In genomic region chr11:117325468-117326139, GRCm38 (mm10) we compare ENCODE assay signal across 8 mouse cellular contexts.
DNase-seq lines count a peak whose midpoint lies in the region; ATAC-seq lines count a peak whose summit lies in the region.

No protein-coding gene starts in this region.

- ATAC-seq in heart, embryonic 12.5 days (ENCODE audit: insufficient number of reproducible peaks, low FRiP score) = peak; percentile 20; the same call in 1 of the 2 replicates
- peak; percentile 65 for ATAC-seq in liver, embryonic 12.5 days
- no peak for ATAC-seq in midbrain, embryonic 13.5 days

- DNase-seq in heart, postnatal 14 days = no peak
- DNase-seq in ZHBTc4 (ENCODE audit: low read depth, low spot score) = peak; percentile 97
- peak; percentile 93 to 94 for DNase-seq in spleen, postnatal 36 days (ENCODE audit: low spot score in 2 of 2)
- DNase-seq in right cerebral cortex, postnatal 10 days (ENCODE audit: low spot score in 2 of 2) = no peak
- no peak for DNase-seq in testis, postnatal 14 days (ENCODE audit: low spot score)

- no peak overlapping the region for H3K4me3 ChIP-seq in heart, embryonic 12.5 days
- H3K4me3 ChIP-seq in liver, embryonic 12.5 days = no peak overlapping the region
- H3K4me3 ChIP-seq in midbrain, embryonic 13.5 days (replicated peaks) = no peak overlapping the region

- peaks cover 74% of the 10 kb centered on the region for H3K4me1 ChIP-seq in heart, embryonic 12.5 days (replicated peaks)
- peaks cover 95% of the 10 kb centered on the region for H3K4me1 ChIP-seq in liver, embryonic 12.5 days
- H3K4me1 ChIP-seq in midbrain, embryonic 13.5 days (replicated peaks) = peaks cover 36% of the 10 kb centered on the region

- 41% methylated on average over 12 of the region's 12 CpGs for WGBS in heart, embryonic 12.5 days
- 10% methylated on average over 12 of the region's 12 CpGs for WGBS in liver, embryonic 12.5 days (ENCODE audit: insufficient replicate concordance)
- WGBS in midbrain, embryonic 13.5 days = 39% methylated on average over 12 of the region's 12 CpGs

- H3K36me3 ChIP-seq in heart, embryonic 12.5 days = no peaks in the 10 kb centered on the region
- H3K36me3 ChIP-seq in liver, embryonic 12.5 days = no peaks in the 10 kb centered on the region
- H3K36me3 ChIP-seq in midbrain, embryonic 13.5 days = no peaks in the 10 kb centered on the region

- intact Hi-C loops in heart, postnatal 14 days (cut with DNase I) = no loop called here

- H3K9me3 ChIP-seq in heart, embryonic 12.5 days (replicated peaks) = no peaks in the 10 kb centered on the region
- no peaks in the 10 kb centered on the region for H3K9me3 ChIP-seq in liver, embryonic 12.5 days (replicated peaks)
- no peaks in the 10 kb centered on the region for H3K9me3 ChIP-seq in midbrain, embryonic 13.5 days

- H3K9ac ChIP-seq in heart, embryonic 12.5 days = no peak overlapping the region
- no peak overlapping the region for H3K9ac ChIP-seq in liver, embryonic 12.5 days
- H3K9ac ChIP-seq in midbrain, embryonic 13.5 days (replicated peaks) = no peak overlapping the region

- H3K4me2 ChIP-seq in heart, embryonic 12.5 days = no peak overlapping the region
- H3K4me2 ChIP-seq in liver, embryonic 12.5 days = peak overlapping the region; percentile 41
- H3K4me2 ChIP-seq in midbrain, embryonic 13.5 days (replicated peaks) = no peak overlapping the region

- H3K27me3 ChIP-seq in heart, embryonic 12.5 days (replicated peaks) = no peaks in the 10 kb centered on the region
- no peaks in the 10 kb centered on the region for H3K27me3 ChIP-seq in liver, embryonic 12.5 days (replicated peaks)
- H3K27me3 ChIP-seq in midbrain, embryonic 13.5 days = no peaks in the 10 kb centered on the region

- no peak overlapping the region for H3K27ac ChIP-seq in heart, embryonic 12.5 days (ENCODE audit: poor library complexity, severe bottlenecking)
- H3K27ac ChIP-seq in liver, embryonic 12.5 days = peak overlapping the region; percentile 62
- no peak overlapping the region for H3K27ac ChIP-seq in midbrain, embryonic 13.5 days

Comparison
In these comparisons a context has a peak if more than half of its experiments do, and no peak if none do; other contexts are left out.
1. DNase-seq: peak in ZHBTc4 (single experiment) and spleen, postnatal 36 days (2 of 2); none in heart, postnatal 14 days (0 of 2), right cerebral cortex, postnatal 10 days (0 of 2) and testis, postnatal 14 days (single experiment).